Mouse (Mus musculus) embryonic facial prominence, embryonic 11.5 days (tissue): ENCODE data around the gene Ehd4. TPM values are rescaled to one million over a fixed set of nuclear protein-coding genes. Genes with fewer than 3 reads are reported as not detected.

Experiments
- ATAC-seq: fragments of 200-750 bp; cut with Nextera tagmentation; replicated peaks from 2 replicates; pipeline ENCODE4 v1.8.0; 2017; ENCODE audit warnings: low read depth; ENCODE audit not compliant: insufficient number of reproducible peaks, low FRiP score, low TSS enrichment
- DNase-seq: peaks from one replicate; pipeline ENCODE4 v3.0.0-alpha.2; 2015; ENCODE audit warnings: low spot score
- H3K27ac ChIP-seq: fragments of 300-500 bp; sonication (generic); replicated peaks from 2 replicates; pipeline ENCODE4 v1.5.1; 2014; ENCODE audit warnings: mild to moderate bottlenecking, low read depth, low read length, control low read depth
- H3K27me3 ChIP-seq: fragments of 300-500 bp; sonication (generic); 2 replicates; pipeline ENCODE4 v1.6.1; 2014; ENCODE audit warnings: mild to moderate bottlenecking, low read length, moderate library complexity, mixed read lengths; ENCODE audit not compliant: control insufficient read depth, insufficient read depth
- H3K36me3 ChIP-seq: fragments of 300-500 bp; sonication (generic); replicated peaks from 2 replicates; pipeline ENCODE4 v1.6.1; 2014; ENCODE audit warnings: low read depth, mild to moderate bottlenecking, low read length, moderate library complexity, mixed read lengths; ENCODE audit not compliant: control insufficient read depth, insufficient read depth
- H3K4me1 ChIP-seq: fragments of 300-500 bp; sonication (generic); 2 replicates; pipeline ENCODE4 v1.6.1; 2014; ENCODE audit warnings: low read length, mixed read lengths; ENCODE audit not compliant: control insufficient read depth, insufficient read depth
- H3K4me2 ChIP-seq: fragments of 300-500 bp; sonication (generic); 2 replicates; pipeline ENCODE4 v1.6.1; 2014; ENCODE audit warnings: low read depth, mild to moderate bottlenecking, control low read depth, low read length, moderate library complexity
- H3K4me3 ChIP-seq: fragments of 300-500 bp; sonication (generic); 2 replicates; pipeline ENCODE4 v1.5.1; 2014; ENCODE audit warnings: low read depth, low read length, control low read depth
- H3K9ac ChIP-seq: fragments of 300-500 bp; sonication (generic); replicated peaks from 2 replicates; pipeline ENCODE4 v1.6.1; 2014; ENCODE audit warnings: mild to moderate bottlenecking, control low read depth, low read length
- H3K9me3 ChIP-seq: fragments of 300-500 bp; sonication (generic); replicated peaks from 2 replicates; pipeline ENCODE4 v1.6.1; 2016; ENCODE audit warnings: mild to moderate bottlenecking, low read length, inconsistent platforms, mixed read lengths; ENCODE audit not compliant: control insufficient read depth
- WGBS: fragments of 180-500 bp; shearing (Covaris S2); extraction: QIAGEN DNeasy Blood & Tissue Kit; methylation state at CpG from one replicate; pipeline ENCODE4 v1.1.7; 2014; 5-methylcytosine and 5-hydroxymethylcytosine counted together
- polyA plus RNA-seq: library from polyadenylated mRNA; unstranded; fragments of >200 nt; fragmentation: Nextera tagmentation; extraction: Ambion mirVana; gene quantifications from 2 replicates; pipeline ENCODE4 v1.2.1, GENCODE M21; 2014

The Ehd4 gene
- polyA plus RNA-seq, 1 experiment from 2014 or later: 11.9 TPM

- H3K4me2 ChIP-seq: no peak overlapping the region
- WGBS: 77% methylated on average over 8 of the region's 8 CpGs
- no peaks in the 10 kb centered on the region for H3K4me1 ChIP-seq
- H3K9ac ChIP-seq: no peak overlapping the region
- no peak overlapping the region for H3K4me3 ChIP-seq
- no peaks in the 10 kb centered on the region for H3K9me3 ChIP-seq
- no peak overlapping the region for H3K27ac ChIP-seq
- H3K36me3 ChIP-seq: no peaks in the 10 kb centered on the region
- ATAC-seq (no peak), DNase-seq (no peak)
- no peaks in the 10 kb centered on the region for H3K27me3 ChIP-seq
Observed at GRCm38 (mm10) chr2:120097868-120098267, 56.5 kb downstream of the Ehd4 start.

GRCm38 (mm10) chr2:120096711-120097110 is 57.7 kb downstream of the Ehd4 start:
- H3K36me3 ChIP-seq: no peaks in the 10 kb centered on the region
- H3K27me3 ChIP-seq: no peaks in the 10 kb centered on the region
- ATAC-seq (no peak), DNase-seq (no peak)
- no peak overlapping the region for H3K9ac ChIP-seq
- H3K9me3 ChIP-seq: no peaks in the 10 kb centered on the region
- 94% methylated on average over 6 of the region's 6 CpGs for WGBS
- H3K4me2 ChIP-seq: no peak overlapping the region
- no peaks in the 10 kb centered on the region for H3K4me1 ChIP-seq
- no peak overlapping the region for H3K4me3 ChIP-seq
- H3K27ac ChIP-seq: no peak overlapping the region

- ATAC-seq (no peak), DNase-seq (no peak)
- Histone ChIP-seq H3K36me3 (no peaks in the 10 kb centered on the region), H3K4me3 (no peak overlapping the region), H3K4me1 (no peaks in the 10 kb centered on the region), H3K27ac (no peak overlapping the region), H3K4me2 (no peak overlapping the region), H3K9me3 (no peaks in the 10 kb centered on the region), H3K27me3 (no peaks in the 10 kb centered on the region), H3K9ac (no peak overlapping the region)
- 84% methylated on average over 8 of the region's 8 CpGs for WGBS
Observed at GRCm38 (mm10) chr2:120096191-120096590, 58.2 kb downstream of the Ehd4 start.

GRCm38 (mm10) chr2:120095171-120095570 is 59.2 kb downstream of the Ehd4 start:
- WGBS: 93% methylated on average over 4 of the region's 4 CpGs
- DNase-seq (no peak), ATAC-seq (no peak)
- no peaks in the 10 kb centered on the region for H3K4me1 ChIP-seq
- H3K9me3 ChIP-seq: no peaks in the 10 kb centered on the region
- H3K9ac ChIP-seq: no peak overlapping the region
- H3K4me3 ChIP-seq: no peak overlapping the region
- no peak overlapping the region for H3K27ac ChIP-seq
- H3K4me2 ChIP-seq: no peak overlapping the region
- no peaks in the 10 kb centered on the region for H3K36me3 ChIP-seq
- no peaks in the 10 kb centered on the region for H3K27me3 ChIP-seq

GRCm38 (mm10) chr2:120093671-120094430 is 60.6 kb downstream of the Ehd4 start:
- no peak for ATAC-seq
- no peaks in the 10 kb centered on the region for H3K36me3 ChIP-seq
- DNase-seq: peak; percentile 69
- no peaks in the 10 kb centered on the region for H3K4me1 ChIP-seq
- no peak overlapping the region for H3K27ac ChIP-seq
- H3K4me3 ChIP-seq: no peak overlapping the region
- whole genome bisulfite sequencing: 68% methylated on average over 5 of the region's 5 CpGs
- H3K9me3 ChIP-seq: no peaks in the 10 kb centered on the region
- H3K4me2 ChIP-seq: no peak overlapping the region
- H3K27me3 ChIP-seq: no peaks in the 10 kb centered on the region
- H3K9ac ChIP-seq: no peak overlapping the region

- Histone ChIP-seq H3K4me1 (no peaks in the 10 kb centered on the region), H3K9ac (no peak overlapping the region), H3K4me2 (no peak overlapping the region), H3K9me3 (no peaks in the 10 kb centered on the region), H3K4me3 (no peak overlapping the region), H3K36me3 (no peaks in the 10 kb centered on the region), H3K27me3 (no peaks in the 10 kb centered on the region), H3K27ac (no peak overlapping the region)
- WGBS: 92% methylated on average over 17 of the region's 17 CpGs
- no peak for ATAC-seq
- DNase-seq: no peak
Observed at GRCm38 (mm10) chr2:120090979-120091378, 63.4 kb downstream of the Ehd4 start.

GRCm38 (mm10) chr2:120087897-120088296 is 66.5 kb downstream of the Ehd4 start:
- Histone ChIP-seq H3K27me3 (no peaks in the 10 kb centered on the region), H3K4me3 (no peak overlapping the region), H3K4me1 (no peaks in the 10 kb centered on the region), H3K4me2 (no peak overlapping the region), H3K9ac (no peak overlapping the region), H3K27ac (no peak overlapping the region), H3K9me3 (no peaks in the 10 kb centered on the region), H3K36me3 (no peaks in the 10 kb centered on the region)
- ATAC-seq: no peak
- DNase-seq: no peak
- 89% methylated on average over 2 of the region's 2 CpGs for WGBS

GRCm38 (mm10) chr2:120087391-120087790 is 67.0 kb downstream of the Ehd4 start:
- H3K27me3 ChIP-seq: no peaks in the 10 kb centered on the region
- no peaks in the 10 kb centered on the region for H3K4me1 ChIP-seq
- ATAC-seq (no peak), DNase-seq (no peak)
- 83% methylated on average over 3 of the region's 3 CpGs for WGBS
- no peak overlapping the region for H3K9ac ChIP-seq
- no peaks in the 10 kb centered on the region for H3K9me3 ChIP-seq
- no peak overlapping the region for H3K4me2 ChIP-seq
- H3K27ac ChIP-seq: no peak overlapping the region
- no peak overlapping the region for H3K4me3 ChIP-seq
- H3K36me3 ChIP-seq: no peaks in the 10 kb centered on the region
